Mouse (Mus musculus) midbrain, postnatal 0 days (tissue): ENCODE data around the gene Ano6. TPM values are rescaled to one million over a fixed set of nuclear protein-coding genes. Genes with fewer than 3 reads are reported as not detected.
A peak's percentile ranks its signal among the peaks of the same experiment; 100 is the strongest.

ENCODE experiments used
- ATAC-seq: fragments of 200-750 bp; cut with Nextera tagmentation; 2 replicates; pipeline ENCODE4 v1.8.0; 2017; ENCODE audit warnings: moderate number of reproducible peaks, mild to moderate bottlenecking, moderate TSS enrichment, moderate library complexity; ENCODE audit not compliant: low FRiP score
- DNase-seq: peaks from one replicate; pipeline ENCODE4 v3.0.0-alpha.2; 2015; ENCODE audit warnings: low spot score
- H3K27ac ChIP-seq: fragments of 300-500 bp; sonication (generic); 2 replicates; pipeline ENCODE4 v1.5.1; 2014; ENCODE audit warnings: low read depth, mild to moderate bottlenecking, low read length, mixed read lengths
- H3K27me3 ChIP-seq: fragments of 300-500 bp; sonication (generic); 2 replicates; pipeline ENCODE4 v1.6.1; 2014; ENCODE audit warnings: low read length, control low read depth, mixed read lengths; ENCODE audit not compliant: insufficient read depth
- H3K36me3 ChIP-seq: fragments of 300-500 bp; sonication (generic); 2 replicates; pipeline ENCODE4 v1.6.1; 2014; ENCODE audit warnings: low read length, control low read depth, mixed read lengths; ENCODE audit not compliant: insufficient read depth
- H3K4me1 ChIP-seq: fragments of 300-500 bp; sonication (generic); 2 replicates; pipeline ENCODE4 v1.6.1; 2014; ENCODE audit warnings: mild to moderate bottlenecking, control low read depth, antibody characterized with exemption, low read length, mixed read lengths; ENCODE audit not compliant: insufficient read depth
- H3K4me2 ChIP-seq: fragments of 300-500 bp; sonication (generic); 2 replicates; pipeline ENCODE4 v1.6.1; 2014; ENCODE audit warnings: low read depth, mild to moderate bottlenecking, low read length, mixed read lengths; ENCODE audit not compliant: poor library complexity, severe bottlenecking
- H3K4me3 ChIP-seq: fragments of 300-500 bp; sonication (generic); 2 replicates; pipeline ENCODE4 v1.5.1; 2014; ENCODE audit warnings: low read depth, mild to moderate bottlenecking, low read length, moderate library complexity
- H3K9ac ChIP-seq: fragments of 300-500 bp; sonication (generic); replicated peaks from 2 replicates; pipeline ENCODE4 v1.6.1; 2014; ENCODE audit warnings: mild to moderate bottlenecking, low read length, moderate library complexity, mixed read lengths; ENCODE audit not compliant: poor library complexity, severe bottlenecking
- H3K9me3 ChIP-seq: fragments of 300-500 bp; sonication (generic); 2 replicates; pipeline ENCODE4 v1.6.1; 2016; ENCODE audit warnings: low read length, control low read depth
- CTCF ChIP-seq: IDR thresholded peaks from 2 replicates; pipeline ENCODE4 v1.5.1; 2016; ENCODE audit warnings: antibody characterized with exemption, mild to moderate bottlenecking
- WGBS: fragments of 180-500 bp; shearing (Covaris S2); extraction: QIAGEN DNeasy Blood & Tissue Kit; methylation state at CpG from one replicate; pipeline ENCODE4 v1.1.7; 2014; 5-methylcytosine and 5-hydroxymethylcytosine counted together
- polyA plus RNA-seq: library from polyadenylated mRNA; unstranded; fragments of >200 nt; fragmentation: Nextera tagmentation; extraction: Ambion mirVana; gene quantifications from 2 replicates; pipeline ENCODE4 v1.2.1, GENCODE M21; 2015
- total RNA-seq: library from RNA; depleted of rRNA; stranded (reverse); fragments of >200 nt; gene quantifications from 2 replicates; pipeline ENCODE4 v1.2.3, GENCODE M21; 2014

Gene Ano6
- total and polyA plus RNA-seq, 2 experiments from 2014 or later, result 19.9 to 35.0 TPM

DNA sequence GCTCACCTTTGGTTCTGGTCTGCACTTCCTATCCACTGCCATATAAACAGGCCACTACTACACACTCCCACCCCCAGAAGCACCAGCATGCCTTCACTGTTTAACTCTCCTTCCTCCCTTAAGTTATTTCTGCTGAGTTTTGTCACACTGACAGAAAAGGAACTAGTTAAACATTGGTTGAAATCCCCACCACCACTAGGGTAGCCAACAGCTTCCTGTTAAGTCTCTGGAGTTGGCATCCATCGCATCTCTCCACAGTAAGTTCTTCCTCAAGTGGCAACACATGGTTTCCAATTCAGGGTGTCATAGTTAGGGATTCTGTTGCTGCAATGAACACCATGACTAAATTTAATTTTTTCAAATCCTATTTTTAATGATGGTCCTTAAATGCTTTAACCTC lies 116.2 kb downstream of the Ano6 start:
- Histone ChIP-seq H3K9ac (no peak overlapping the region), H3K4me2 (no peak overlapping the region), H3K4me3 (no peak overlapping the region), H3K27ac (no peak overlapping the region), H3K27me3 (no peaks in the 10 kb centered on the region), H3K36me3 (no peaks in the 10 kb centered on the region), H3K9me3 (no peaks in the 10 kb centered on the region), H3K4me1 (no peaks in the 10 kb centered on the region)
- TF ChIP-seq CTCF, result no peak
- WGBS, result 94% methylated on average over 1 of the region's 1 CpGs
- DNase-seq (no peak), ATAC-seq (no peak)

DNA sequence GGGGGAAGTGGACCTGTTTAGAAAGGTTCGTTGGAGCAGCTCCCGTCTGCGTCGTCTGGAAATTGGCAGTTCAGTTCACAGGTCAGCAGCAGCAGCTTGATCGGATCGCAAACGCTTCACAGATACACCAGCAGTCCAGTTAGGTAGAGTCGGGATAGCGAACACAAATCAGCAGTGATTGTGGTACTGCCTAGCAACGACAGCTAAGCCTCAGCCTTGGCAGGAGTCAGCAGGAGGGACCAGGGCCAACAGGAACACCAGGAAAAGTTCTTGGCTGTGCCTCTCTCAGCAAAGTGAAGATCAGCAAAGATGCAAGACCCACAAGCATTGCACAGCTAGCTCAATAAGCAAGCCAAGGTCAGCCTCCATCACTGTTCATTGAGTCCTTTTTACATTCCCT lies 116.7 kb downstream of the Ano6 start:
- no peaks in the 10 kb centered on the region for H3K27me3 ChIP-seq
- DNase-seq, result peak; percentile 66
- H3K4me3 ChIP-seq, result no peak overlapping the region
- no peak for ATAC-seq
- no peaks in the 10 kb centered on the region for H3K4me1 ChIP-seq
- WGBS, result 65% methylated on average over 10 of the region's 10 CpGs
- H3K4me2 ChIP-seq, result no peak overlapping the region
- no peaks in the 10 kb centered on the region for H3K36me3 ChIP-seq
- no peak for TF ChIP-seq CTCF
- H3K9me3 ChIP-seq, result no peaks in the 10 kb centered on the region
- H3K9ac ChIP-seq, result no peak overlapping the region
- no peak overlapping the region for H3K27ac ChIP-seq

DNA sequence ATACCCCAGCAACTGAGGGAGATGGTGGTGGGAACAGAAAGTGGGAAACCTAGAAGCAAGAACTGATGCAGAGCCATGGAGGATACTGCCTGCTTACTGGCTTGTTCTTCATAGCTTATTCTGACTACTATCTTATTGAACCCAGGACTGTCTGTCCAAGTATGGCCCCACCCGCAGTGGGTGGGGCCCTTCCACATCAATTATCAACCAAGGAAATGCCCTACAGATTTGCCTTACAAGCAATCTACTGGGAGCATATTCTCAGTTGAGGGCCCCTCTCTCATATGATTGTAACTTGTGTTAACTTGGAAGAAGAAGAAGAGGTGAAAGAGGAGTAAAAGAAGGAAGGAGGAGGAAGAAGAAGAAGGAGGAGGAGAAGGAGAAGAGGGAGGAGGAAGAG lies 117.3 kb downstream of the Ano6 start:
- H3K4me1 ChIP-seq, result no peaks in the 10 kb centered on the region
- no peak overlapping the region for H3K9ac ChIP-seq
- ATAC-seq, result no peak
- H3K36me3 ChIP-seq, result no peaks in the 10 kb centered on the region
- H3K9me3 ChIP-seq, result no peaks in the 10 kb centered on the region
- no peak for TF ChIP-seq CTCF
- 92% methylated on average over 1 of the region's 1 CpGs for WGBS
- H3K27ac ChIP-seq, result no peak overlapping the region
- no peak overlapping the region for H3K4me3 ChIP-seq
- no peaks in the 10 kb centered on the region for H3K27me3 ChIP-seq
- no peak overlapping the region for H3K4me2 ChIP-seq
- no peak for DNase-seq

DNA sequence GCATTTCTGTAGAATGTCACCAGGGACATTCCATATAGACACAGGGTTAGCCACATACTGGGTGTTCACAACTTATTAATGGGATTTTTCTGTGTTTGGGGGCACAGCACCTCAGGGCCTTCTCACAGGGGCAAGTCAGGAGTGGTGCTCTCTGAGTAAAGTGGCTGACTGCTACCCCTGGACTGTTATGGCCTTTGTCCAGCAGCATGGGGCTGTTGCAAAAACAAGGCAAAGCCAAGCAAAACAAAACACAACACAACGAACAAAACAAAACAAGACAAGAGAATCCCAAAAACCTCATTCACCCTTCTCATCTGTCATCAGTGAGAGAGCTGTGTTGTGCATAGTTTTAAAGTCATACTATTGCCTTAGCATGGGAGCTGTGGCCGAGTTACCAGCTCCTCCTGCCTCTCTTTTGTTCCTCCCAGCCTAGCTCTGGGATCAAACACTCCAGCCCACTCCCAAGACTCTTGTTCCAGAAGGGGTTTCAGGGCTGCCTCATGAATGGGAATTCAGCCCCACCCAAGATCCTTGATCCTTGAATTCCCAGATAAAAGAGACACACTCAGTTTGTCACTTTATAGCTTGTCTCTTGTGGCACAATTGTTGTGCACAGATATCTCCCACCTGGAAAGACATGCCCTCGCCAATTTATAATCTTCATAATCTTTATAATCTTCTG lies 119.6 kb downstream of the Ano6 start:
- no peak overlapping the region for H3K9ac ChIP-seq
- H3K9me3 ChIP-seq, result no peaks in the 10 kb centered on the region
- TF ChIP-seq CTCF, result no peak
- H3K4me2 ChIP-seq, result no peak overlapping the region
- peaks cover 4% of the 10 kb centered on the region; the same call in 1 of the 2 replicates for H3K36me3 ChIP-seq
- H3K27ac ChIP-seq, result no peak overlapping the region
- H3K4me1 ChIP-seq, result no peaks in the 10 kb centered on the region
- H3K27me3 ChIP-seq, result no peaks in the 10 kb centered on the region
- ATAC-seq (no peak), DNase-seq (no peak)
- 61% methylated on average over 3 of the region's 3 CpGs for whole genome bisulfite sequencing
- no peak overlapping the region for H3K4me3 ChIP-seq

DNA sequence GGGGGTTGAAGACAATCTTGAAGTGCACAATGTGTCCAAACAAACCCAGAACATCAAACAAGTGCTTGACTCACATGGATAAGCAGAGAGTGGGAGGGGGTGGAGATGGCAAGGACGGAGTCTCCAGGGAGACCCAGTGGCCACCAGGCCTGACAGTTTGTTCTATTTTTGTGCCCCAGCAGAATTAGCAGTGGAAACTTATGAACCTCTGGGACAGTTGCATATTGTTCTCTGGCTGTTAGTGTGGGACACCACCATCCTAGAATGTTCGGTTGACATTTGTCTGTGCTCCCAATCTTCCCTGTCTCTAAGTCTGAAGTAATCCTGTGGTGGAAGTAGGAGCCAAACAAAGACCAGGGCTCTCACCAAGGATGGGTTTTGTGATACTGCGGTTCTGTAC lies 124.3 kb downstream of the Ano6 start:
- 85% methylated on average over 3 of the region's 3 CpGs for WGBS
- no peak for TF ChIP-seq CTCF
- Histone ChIP-seq H3K4me1 (no peaks in the 10 kb centered on the region), H3K27me3 (no peaks in the 10 kb centered on the region), H3K36me3 (peaks cover 10% of the 10 kb centered on the region; the same call in 1 of the 2 replicates), H3K4me3 (no peak overlapping the region), H3K27ac (no peak overlapping the region), H3K9me3 (no peaks in the 10 kb centered on the region), H3K4me2 (no peak overlapping the region), H3K9ac (no peak overlapping the region)
- no peak for ATAC-seq
- no peak for DNase-seq

DNA sequence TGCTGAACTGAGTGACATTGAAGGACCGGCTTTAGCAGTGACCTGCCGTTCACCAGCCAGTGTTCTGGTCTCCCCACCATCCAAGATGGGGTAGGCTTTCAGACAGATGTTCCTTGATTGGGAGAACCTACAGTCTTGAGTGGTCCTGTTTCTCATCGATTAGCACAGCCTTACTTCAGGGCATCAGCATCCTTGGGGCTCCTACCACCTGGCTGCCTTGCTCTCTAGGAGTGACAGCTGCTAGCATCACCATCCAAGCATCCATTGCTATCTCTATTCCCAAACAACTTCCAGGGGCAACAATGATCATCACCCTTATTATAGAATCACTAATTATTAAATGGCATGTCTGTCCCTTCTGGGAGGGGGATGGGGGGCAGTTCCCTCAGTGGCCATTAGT lies 124.8 kb downstream of the Ano6 start:
- Histone ChIP-seq H3K4me3 (no peak overlapping the region), H3K9me3 (no peaks in the 10 kb centered on the region), H3K36me3 (peaks cover 10% of the 10 kb centered on the region; the same call in 1 of the 2 replicates), H3K9ac (no peak overlapping the region), H3K4me1 (no peaks in the 10 kb centered on the region), H3K4me2 (no peak overlapping the region), H3K27me3 (no peaks in the 10 kb centered on the region), H3K27ac (no peak overlapping the region)
- WGBS, result 97% methylated on average over 3 of the region's 3 CpGs
- ATAC-seq (no peak), DNase-seq (no peak)
- no peak for TF ChIP-seq CTCF
